Mouse (Mus musculus) megakaryocyte progenitor cell, adult 5-6 weeks (primary cell): ENCODE data around the gene Msrb2. TPM values are rescaled to one million over a fixed set of nuclear protein-coding genes. Genes with fewer than 3 reads are reported as not detected.

Source experiments
- ATAC-seq: replicated peaks from 2 replicates; pipeline ENCODE4 v1.8.0; 2016; ENCODE audit warnings: mild to moderate bottlenecking, moderate TSS enrichment, inconsistent platforms; ENCODE audit not compliant: poor library complexity
- total RNA-seq, 2 experiments: library from RNA; stranded (forward) in 1 of 2; stranded (reverse) in 1 of 2; fragments of 157-497, 149-512 nt in 1 of 2; fragments of 200-1000 nt in 1 of 2; gene quantifications; 2 replicates each; pipeline versions ENCODE4 v1.2.3 to v1.2.4; 2015 to 2017

Msrb2 gene
- total RNA-seq, 2 experiments from 2014 or later: 15.1 to 26.7 TPM

DNA sequence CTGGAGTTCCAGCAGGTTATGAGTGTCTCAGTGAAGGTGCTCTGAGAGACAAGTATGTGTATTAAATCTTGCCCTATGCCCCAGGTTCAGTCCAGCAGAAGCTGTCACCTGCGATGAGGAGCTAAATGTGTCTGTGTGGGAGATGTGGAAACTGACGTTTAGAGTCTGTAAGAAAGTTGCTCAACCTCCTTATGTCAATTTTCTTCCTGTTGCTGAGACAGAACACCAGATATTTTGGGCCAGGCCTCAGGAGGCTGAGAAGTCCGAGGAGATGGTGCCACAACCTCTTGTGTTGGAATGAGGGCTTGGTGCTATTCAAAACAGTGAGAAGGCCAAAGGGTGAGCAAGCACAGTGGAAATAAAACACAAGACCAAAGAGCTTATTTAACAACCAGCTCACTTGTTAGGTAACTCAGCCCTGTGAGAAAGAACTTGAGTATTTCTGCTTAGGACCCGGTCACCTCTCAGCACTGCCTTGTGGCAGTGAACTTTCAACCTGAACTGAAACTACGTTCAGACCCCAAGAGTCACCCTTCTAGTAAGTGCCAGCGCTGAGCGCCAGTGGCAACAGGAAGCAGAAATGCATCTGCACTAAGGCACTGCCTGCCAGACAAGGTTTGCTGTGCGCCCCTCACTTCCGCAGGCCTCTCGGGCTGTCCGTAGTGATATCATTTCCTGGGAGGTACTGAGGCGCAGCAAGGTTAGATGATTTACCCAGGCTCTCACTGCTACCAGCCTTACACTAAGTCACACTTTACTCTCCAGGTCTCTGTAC, 17.3 kb downstream of the Msrb2 start:
- peak; percentile 94 for ATAC-seq

DNA sequence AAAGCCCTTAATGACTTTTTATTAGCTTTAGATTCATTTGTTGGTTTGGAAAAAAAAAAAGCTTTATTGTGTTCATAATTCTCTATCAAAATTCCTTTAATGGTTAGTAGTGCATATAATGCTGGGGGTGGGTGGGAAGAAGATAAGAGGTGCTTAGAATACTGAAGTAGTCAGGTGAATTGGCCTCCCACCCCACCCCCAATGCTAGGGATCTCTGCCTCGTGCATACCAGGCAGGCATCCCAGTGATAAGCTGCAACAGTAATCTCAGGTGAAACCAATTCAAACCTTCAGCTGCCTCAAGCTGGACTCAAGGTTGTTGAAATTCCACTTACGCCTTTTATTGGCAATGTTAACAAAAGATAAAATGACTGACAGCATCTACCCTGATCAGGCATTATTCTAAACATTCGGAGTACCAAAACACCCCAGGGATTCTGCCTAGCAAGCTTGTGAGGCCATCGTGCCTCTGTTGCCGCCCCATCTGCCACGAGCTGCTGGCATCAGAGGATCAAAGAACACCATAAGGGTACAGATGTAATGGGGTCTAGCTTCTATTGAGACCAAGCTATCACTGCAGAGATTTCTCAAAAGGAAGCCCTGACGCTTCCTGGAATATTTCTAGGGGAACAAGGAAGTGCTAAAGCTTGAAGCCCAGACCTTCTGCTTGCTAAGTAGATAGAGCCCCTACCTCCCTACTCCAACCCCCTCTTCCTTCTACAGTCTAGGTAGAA, 19.3 kb downstream of the Msrb2 start:
- ATAC-seq: no peak

DNA sequence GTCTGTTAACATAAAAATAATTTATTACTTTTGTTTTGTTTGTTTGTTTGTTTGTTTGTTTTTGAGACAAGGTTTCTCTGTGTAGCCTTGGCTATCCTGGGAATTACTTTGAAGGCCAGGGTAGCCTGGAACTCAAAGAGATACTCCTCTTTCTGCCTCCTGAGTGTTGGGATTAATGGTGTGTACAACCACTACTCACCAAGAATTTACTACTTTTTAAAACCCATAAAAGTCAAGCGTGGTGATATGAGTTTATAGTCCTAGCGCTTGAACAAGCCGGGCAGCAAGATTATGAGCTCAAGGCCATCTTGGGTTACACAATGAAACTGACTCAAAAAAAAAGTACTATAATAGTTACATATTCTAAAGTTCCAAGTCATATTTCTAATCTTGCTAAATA, 20.4 kb downstream of the Msrb2 start:
- ATAC-seq: no peak

DNA sequence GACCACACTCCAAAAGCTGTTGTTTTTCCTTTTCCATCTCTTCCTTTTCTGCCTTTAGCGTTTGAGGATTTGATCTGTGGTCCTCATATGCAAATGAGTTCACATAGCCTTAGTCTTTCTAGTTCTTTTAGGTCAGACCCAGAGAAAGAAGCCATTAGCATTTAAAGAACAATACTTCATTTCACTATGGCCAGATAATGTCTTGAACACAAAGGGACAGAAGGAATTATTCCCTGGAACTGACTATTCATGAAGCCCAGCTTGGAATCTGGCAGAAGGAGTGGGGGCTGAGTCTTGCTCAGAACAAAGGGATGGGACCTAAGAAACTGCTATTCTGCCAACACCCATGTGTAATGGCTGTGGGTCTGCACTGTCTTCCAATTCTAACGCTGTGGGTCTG, 21.6 kb downstream of the Msrb2 start:
- no peak for ATAC-seq

DNA sequence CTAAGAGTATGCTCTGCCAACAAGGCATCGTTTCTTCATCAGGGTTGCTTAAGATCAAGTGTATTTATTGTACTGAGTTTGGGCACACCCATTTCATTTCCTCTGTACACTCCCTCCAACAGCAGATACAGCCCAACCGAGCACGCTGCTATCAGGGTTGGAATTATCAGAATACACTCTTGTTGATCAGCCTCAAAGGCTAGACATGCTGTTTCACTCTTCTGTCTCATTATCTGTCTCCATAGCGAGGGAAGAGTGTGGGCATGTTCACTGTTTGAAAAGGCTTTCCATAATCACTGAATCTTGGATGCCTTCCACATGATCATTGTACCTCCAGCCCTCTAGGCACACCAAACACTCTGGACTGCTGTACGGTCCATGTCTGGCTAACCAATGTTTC, 34.2 kb downstream of the Msrb2 start:
- peak; percentile 66 for ATAC-seq

DNA sequence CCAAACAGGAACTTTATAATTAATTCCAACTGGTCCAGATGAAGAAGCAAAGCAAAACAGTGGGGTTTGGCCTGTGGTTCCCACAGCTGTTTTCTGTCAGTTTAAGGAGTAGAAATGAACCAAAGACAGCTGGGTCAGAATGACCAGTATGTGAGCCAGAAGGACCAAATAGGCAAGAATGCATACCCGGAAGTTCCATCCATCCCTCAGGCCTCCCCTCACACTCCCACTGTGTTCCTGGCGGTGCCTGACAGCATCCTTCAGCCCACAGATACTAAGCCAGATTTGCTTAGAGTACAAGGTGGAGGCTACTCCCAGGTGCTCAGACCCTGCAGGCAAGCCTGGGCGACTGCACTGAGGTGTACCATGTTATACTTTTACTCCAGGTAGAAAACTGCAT, 35.3 kb downstream of the Msrb2 start:
- ATAC-seq: no peak

DNA sequence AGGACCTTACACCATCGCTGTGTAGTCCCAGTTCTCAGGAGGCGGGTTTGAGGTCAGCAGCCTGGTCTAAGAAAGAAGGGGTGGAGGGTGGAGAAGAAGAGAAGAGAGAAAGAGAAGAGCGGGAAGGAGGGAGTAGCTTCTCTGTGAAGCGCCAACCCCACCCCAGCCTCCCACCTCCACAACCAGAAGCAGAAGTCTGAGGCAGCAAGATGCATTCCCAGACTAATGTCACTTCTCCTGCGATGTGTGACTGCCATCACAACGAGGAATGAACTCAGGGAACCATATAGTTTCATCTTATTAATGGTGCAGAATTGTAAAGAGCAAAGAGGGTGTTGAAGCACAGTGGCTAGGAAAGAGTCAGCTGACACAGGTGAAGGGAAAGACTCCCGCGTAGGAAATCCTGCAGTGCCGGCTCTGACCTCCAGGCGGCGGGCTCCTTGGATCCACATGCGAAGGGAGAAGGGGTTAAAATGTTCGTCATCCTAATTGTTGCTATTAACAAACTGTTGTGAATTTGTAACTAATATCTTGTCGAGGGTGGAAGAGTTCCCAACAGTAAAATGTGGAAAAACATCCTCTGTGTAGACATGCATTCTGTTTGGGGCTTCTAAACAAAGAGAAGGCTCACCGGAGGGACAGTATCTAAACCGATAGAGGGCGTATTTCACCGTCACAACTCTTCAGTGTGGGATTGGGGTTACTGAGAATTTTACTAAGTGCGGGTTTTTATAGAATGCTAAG, 43.2 kb downstream of the Msrb2 start:
- ATAC-seq: peak; percentile 86

DNA sequence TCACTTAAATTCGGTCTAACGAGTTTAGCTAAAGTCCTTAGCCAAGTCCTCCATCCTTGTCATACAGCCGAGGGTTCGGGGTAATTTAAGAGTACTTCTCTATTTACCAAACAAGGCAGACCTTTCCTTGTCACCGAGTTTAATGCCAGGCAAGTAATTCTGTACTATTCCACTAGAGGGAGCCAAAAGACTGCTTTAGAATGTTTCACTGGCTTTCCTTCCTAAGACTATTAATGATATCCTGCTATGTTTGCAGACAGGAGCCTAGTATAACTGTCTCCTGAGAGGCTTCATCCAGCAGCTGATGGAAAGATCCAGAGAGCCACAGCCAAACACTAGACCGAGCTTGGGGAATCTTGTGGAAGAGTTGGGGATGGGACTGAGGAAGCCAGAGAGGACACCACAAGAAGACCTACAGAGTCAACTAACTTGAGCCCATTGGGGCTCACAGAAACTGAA, 43.9 kb downstream of the Msrb2 start:
- peak; percentile 92 for ATAC-seq

DNA sequence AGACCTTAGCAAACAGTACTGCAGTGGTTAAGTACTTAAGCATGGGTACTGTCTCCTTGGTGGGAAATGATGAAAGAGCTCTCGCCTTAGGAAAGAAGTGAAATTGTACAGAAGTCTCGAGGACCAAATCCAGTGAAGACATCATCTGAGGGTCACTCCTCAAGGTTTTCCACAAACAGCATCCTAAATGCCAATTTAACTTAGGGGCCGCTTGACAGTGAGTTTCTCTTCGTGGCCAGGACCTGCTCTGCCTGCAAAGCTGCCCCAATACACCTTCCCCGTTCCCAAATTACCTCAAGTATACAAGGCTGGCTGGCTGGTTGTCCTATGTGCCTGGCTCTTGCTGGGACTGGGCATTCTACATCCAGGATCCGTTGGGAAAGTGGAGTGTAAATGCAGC, 44.8 kb downstream of the Msrb2 start:
- no peak for ATAC-seq

DNA sequence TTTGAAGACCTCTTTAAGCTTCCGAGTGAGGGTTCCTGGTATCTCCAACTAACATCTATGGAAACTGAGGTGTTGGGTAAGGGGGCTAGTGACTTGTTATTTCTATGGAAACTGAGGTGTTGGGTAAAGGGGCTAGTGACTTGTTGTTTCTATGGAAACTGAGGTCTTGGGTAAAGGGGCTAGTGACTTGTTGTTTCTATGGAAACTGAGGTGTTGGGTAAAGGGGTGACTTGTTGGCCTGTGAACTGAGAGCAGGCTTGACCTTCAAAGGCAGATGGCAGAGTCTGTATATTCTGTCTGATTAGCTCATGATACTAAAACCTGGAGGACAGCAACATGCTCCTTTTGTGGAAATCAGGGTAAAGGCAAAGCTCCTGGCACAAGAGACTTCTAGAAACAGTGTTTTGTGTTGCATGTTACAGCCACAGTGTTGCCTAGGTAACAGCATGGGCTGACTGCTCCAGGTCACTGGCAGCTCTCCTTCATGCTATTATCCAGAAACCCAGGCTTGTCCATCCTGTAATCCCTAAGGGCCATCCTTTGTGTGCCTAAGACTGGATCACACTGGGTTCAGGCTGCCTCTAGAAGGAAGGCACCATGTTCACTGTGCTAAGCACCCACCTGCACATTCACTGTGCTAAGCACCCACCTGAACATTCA, 48.6 kb downstream of the Msrb2 start:
- ATAC-seq: no peak

DNA sequence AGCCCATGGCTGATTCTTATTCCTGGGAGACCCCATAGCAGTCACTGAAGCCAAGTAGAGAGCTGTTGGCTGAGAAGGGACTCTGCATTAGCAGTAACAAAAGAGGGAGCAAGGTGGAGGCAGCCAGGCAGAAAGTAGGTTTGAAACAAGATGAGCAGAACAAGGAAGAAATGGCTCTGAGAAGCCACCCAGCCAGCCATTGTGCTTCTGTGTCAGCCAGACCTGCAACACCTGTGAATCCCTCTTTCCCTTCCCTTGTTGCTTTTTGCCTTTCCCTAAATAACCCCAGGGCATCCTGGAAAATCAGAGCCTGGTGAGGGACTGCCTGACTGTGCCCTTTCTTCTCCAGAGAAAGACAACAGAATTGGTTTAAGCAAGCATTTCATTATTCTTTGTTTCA, 51.0 kb downstream of the Msrb2 start:
- ATAC-seq: no peak

DNA sequence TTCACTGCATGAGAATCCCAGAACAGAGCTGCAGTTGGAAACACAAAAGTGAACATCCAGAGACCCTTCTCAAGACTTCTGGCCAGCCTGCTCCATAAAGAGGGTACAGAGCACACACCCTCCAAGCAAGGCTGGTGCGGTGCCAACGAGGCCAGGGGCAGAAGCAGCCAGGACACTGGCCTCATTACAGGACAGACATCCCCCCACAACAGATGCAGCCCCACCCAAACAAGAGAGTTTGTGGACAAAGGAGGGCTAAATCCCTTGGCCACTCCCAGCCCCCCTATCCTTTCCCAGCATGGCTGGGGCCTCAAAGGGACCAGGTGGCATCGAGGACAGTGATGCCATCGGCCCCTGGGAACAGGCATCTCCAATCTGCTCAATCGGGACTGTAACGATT, 51.8 kb downstream of the Msrb2 start:
- ATAC-seq: no peak

DNA sequence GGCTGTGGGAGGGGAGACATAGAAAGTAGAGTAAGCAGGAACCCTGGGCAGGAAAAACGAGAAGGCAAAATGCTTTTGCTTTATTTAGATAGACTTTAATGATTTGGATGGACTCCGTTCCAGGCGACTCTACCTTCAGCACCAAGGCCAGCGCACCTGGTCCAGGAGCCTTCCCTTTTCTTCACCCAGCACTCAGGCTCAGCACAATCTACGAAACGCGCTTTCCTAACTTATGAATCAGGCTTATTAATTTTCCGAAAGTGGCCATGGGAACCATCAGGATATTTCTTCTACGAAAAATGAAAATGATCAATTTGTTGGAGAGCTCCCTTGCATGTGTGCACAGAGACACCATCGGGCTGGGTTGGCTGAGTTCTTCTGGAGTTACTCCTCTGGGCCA, 57.8 kb downstream of the Msrb2 start:
- peak; percentile 90 for ATAC-seq

DNA sequence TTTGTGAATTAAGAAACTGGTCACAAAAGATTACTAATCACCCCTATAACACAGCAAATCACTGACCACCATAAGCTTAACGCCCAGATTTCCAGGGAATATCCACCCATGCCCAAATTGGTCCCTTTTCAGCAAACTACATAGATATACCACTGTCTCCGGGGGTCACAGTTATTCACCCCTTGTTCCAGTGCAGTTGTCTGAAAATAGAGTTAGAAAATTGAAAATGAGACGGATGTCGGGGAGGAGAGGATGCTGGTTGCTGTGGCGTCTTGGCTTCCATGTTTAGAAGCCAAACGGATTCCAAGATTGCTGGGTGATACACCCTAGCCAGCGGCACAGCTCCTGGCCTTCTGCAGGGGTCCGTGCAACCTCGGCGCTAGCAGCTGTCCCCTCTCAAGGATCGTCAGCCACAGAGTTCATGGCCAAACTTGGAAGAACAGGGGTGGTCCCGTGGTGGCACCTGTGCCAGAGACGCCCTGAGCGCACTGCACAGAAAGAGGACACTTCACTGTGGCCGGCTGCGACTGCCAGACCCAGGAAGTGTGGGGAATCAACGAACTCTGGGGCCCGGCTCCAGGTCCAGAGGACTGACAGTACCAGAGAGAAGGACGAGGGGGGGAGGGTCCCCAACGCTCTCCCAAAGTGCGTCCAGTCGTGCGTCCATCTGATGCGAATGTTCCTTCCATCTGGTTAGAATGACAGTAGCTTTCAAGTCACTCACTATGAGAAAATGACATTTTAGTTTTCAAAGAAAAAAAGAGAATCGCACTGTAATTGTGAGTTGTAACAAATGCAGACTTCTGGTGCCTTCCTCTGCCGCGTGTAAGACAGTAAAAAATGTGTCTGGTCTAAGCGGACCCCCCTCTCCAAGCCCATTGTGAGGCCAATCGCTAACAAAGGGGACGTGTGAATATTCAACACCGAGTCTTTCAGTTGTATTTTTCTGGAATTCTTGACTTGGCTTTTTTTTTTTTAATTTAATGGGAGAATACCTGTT, 58.8 kb downstream of the Msrb2 start:
- ATAC-seq: no peak

DNA sequence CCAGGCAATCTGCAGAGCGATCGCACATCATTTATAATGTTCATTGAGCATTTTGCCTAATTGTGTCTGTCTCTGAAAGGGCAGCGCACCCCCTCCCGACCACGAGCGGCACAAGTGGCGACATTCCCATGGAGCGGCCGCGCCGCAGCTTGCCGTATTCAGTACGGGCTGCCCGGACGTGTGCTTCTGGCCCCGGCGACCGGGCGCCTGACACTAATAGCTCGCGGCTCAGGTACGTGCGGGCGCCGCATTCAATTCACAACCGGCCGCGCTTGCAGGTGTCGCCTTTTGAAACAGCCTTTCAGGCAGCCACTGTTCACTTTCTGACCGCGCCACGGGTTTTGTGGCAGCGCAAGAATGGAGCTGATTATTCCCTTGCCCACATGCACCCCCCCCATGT, 59.5 kb downstream of the Msrb2 start:
- ATAC-seq: no peak

DNA sequence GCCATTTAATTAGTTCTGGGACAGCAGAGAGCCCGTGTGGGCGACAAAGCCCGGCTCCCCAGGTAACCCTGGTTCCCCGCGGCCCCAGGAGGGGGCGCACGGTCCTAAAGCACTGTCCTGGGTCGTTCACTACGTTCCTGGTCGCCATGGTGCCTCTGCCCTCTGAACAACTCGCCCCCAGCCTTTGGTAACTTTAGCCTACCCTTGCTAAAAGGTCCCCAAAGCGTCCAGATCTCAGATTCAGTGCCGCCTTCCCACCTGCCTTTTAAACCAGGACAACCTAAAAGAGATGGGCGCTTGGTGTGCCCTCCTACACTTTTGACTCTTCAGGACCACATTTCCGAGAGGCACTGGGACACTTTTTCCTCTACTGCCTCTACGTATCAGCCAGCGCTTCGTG, 59.9 kb downstream of the Msrb2 start:
- ATAC-seq: 0 out of 2 replicates have a peak, but pooled peaks have one; percentile 34

DNA sequence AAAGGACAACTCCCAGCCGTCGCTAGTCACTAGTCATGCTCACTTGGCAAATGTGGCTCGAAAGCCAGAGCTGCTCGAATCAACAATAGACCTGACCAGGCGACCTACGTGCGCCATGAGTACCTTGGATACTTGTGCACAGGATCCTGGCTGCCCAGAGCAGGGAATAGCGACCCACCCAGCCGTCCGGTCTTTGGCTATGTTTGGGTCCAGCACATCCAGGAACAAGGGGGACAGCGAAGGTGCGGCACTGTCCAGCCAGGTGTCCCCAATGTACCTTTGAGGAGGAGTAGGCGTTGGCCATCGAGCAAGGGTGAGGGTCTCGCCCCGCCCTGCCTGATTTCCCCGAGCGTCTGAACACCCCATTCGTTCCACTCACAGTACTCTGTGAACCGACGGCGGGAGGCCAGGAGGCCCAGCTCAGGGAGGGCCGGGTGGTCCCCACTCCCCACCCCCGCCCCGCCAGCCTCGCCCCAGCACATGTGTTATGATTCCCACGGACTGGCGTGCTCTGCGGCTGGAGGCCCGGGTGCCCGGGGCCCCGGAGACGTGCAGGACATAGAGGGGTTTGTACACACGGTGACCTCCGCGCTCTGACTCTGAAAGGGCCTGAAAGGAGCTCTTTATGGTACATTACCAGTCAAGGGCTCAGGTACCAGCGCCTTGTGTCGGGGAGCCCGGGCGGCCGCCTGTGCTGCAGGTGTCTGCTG, 60.5 kb downstream of the Msrb2 start:
- ATAC-seq: no peak

DNA sequence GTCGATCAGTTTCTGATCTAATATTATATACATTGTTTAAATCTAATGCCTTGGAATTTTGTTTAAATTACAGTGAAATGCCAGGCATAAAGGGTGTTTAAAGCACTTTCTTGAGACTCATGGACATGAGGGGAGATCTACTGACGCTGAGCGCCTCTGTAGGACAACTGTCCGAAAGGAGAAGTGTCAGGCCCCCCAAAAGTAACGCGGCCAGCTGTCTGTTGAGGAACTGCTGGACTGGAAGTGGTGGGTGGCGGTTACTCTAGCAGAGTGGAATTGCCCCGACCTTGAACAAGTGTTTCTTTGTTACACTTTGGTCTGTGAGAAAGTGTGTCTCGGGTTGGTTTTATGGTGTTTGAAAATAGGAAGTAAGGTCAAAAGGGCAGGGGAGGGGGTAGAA, 73.1 kb downstream of the Msrb2 start:
- no peak for ATAC-seq
